In the genomic region with DNA sequence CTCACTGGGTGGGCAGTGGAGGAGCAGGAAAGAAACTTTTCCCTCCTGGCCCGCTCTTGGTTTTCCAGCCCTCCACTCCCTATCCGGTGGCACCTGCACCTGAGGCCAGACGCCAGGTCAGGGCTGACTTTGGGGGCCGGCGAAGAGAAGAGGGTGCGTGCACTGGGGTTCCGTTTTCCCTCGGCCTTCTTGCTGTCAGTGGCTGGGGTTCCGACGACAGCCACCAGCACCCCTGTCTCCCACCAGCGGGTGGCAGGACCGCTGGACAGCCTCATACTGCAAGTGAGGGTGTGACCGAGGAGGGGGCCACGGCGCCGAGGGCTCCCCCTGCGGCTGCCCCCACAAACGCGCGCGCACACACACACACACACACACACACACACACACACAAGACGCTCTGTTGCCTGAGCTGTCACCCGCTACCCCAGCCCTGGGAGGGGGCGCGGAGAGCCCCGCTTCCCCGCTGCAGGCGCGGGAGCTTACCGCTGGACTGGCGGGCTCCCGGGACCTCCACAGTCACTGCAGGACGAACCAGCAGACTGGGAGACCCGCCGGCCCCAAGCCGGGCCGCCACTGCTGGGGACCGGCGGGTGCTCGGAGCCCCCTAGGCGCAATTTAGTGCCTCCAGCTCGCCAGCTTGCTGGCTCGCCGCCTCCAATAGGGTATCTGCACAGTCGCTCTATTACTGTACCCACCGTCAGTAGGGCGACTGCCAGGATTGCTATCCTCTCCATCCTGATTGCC, we compare ENCODE assay signal across 8 mouse cellular contexts. TPM values are rescaled to one million over a fixed set of nuclear protein-coding genes. Genes with fewer than 3 reads are reported as not detected.
DNase-seq lines count a peak whose midpoint lies in the region; ATAC-seq lines count a peak whose summit lies in the region.

Gene Nr3c2, plus strand, starts transcription at position 32 of the 744 bp plus-strand sequence.

- H3K27me3 ChIP-seq in embryonic facial prominence, embryonic 13.5 days, result peaks cover 65% of the 10 kb centered on the region
- peaks cover 53% of the 10 kb centered on the region for H3K27me3 ChIP-seq in heart, embryonic 10.5 days (ENCODE audit: insufficient read depth, poor library complexity, severe bottlenecking)
- H3K27me3 ChIP-seq in kidney, embryonic 15.5 days, result peaks cover 60% of the 10 kb centered on the region
- peaks cover 57% of the 10 kb centered on the region for H3K27me3 ChIP-seq in liver, embryonic 15.5 days
- peaks cover 30% of the 10 kb centered on the region for H3K27me3 ChIP-seq in neural tube, embryonic 11.5 days (ENCODE audit: control insufficient read depth, insufficient read depth, low read length)

- ATAC-seq in embryonic facial prominence, embryonic 13.5 days (ENCODE audit: insufficient number of reproducible peaks, insufficient read depth, low FRiP score, low TSS enrichment, low read depth), result no peak
- ATAC-seq in kidney, embryonic 15.5 days (replicated peaks; ENCODE audit: low FRiP score), result no peak
- no peak for ATAC-seq in liver, embryonic 15.5 days (ENCODE audit: insufficient read depth)
- peak; percentile 3; the same call in 1 of the 2 replicates for ATAC-seq in neural tube, embryonic 11.5 days (ENCODE audit: insufficient read depth, low FRiP score, low TSS enrichment)

- H3K36me3 ChIP-seq in embryonic facial prominence, embryonic 13.5 days, result no peaks in the 10 kb centered on the region
- no peaks in the 10 kb centered on the region for H3K36me3 ChIP-seq in heart, embryonic 10.5 days
- no peaks in the 10 kb centered on the region for H3K36me3 ChIP-seq in kidney, embryonic 15.5 days
- no peaks in the 10 kb centered on the region for H3K36me3 ChIP-seq in liver, embryonic 15.5 days (replicated peaks)
- no peaks in the 10 kb centered on the region for H3K36me3 ChIP-seq in neural tube, embryonic 11.5 days (ENCODE audit: control insufficient read depth, insufficient read depth, low read length)

- DNase-seq in 3134 (ENCODE audit: extremely low read depth, insufficient read length, low spot score), result peak; percentile 2
- DNase-seq in adrenal gland, adult 2 months, result no peak
- no peak for DNase-seq in heart, embryonic 10.5 days (ENCODE audit: low spot score)
- DNase-seq in neural tube, embryonic 11.5 days (ENCODE audit: low spot score), result peak; percentile 51
- peak; percentile 9 to 23 for DNase-seq in urinary bladder, postnatal 36 days (ENCODE audit: low spot score in 2 of 2)

- peak within 1 kb of the TSS; percentile 65 for H3K9ac ChIP-seq in embryonic facial prominence, embryonic 13.5 days
- peak within 1 kb of the TSS; percentile 41 for H3K9ac ChIP-seq in kidney, embryonic 15.5 days
- no peak within 1 kb of the TSS for H3K9ac ChIP-seq in liver, embryonic 15.5 days
- peak within 1 kb of the TSS; percentile 54 for H3K9ac ChIP-seq in neural tube, embryonic 11.5 days (ENCODE audit: low read length)

- no peak within 1 kb of the TSS for H3K27ac ChIP-seq in embryonic facial prominence, embryonic 13.5 days
- H3K27ac ChIP-seq in heart, embryonic 10.5 days, result peak within 1 kb of the TSS; percentile 73; the same call in 1 of the 2 replicates
- H3K27ac ChIP-seq in kidney, embryonic 15.5 days, result no peak within 1 kb of the TSS
- no peak within 1 kb of the TSS for H3K27ac ChIP-seq in liver, embryonic 15.5 days (replicated peaks)
- no peak within 1 kb of the TSS for H3K27ac ChIP-seq in neural tube, embryonic 11.5 days (ENCODE audit: low read depth, low read length)

- peak within 1 kb of the TSS; percentile 63 for H3K4me3 ChIP-seq in embryonic facial prominence, embryonic 13.5 days
- H3K4me3 ChIP-seq in heart, embryonic 10.5 days, result peak within 1 kb of the TSS; percentile 77
- H3K4me3 ChIP-seq in kidney, embryonic 15.5 days (replicated peaks), result peak within 1 kb of the TSS; percentile 68
- peak within 1 kb of the TSS; percentile 61 for H3K4me3 ChIP-seq in liver, embryonic 15.5 days (replicated peaks)
- peak within 1 kb of the TSS; percentile 50 for H3K4me3 ChIP-seq in neural tube, embryonic 11.5 days (ENCODE audit: low read depth, low read length)

- no peaks in the 10 kb centered on the region for H3K9me3 ChIP-seq in embryonic facial prominence, embryonic 13.5 days
- no peaks in the 10 kb centered on the region for H3K9me3 ChIP-seq in heart, embryonic 10.5 days
- H3K9me3 ChIP-seq in kidney, embryonic 15.5 days (replicated peaks), result no peaks in the 10 kb centered on the region
- no peaks in the 10 kb centered on the region for H3K9me3 ChIP-seq in liver, embryonic 15.5 days (replicated peaks)
- H3K9me3 ChIP-seq in neural tube, embryonic 11.5 days (ENCODE audit: control insufficient read depth, low read length), result no peaks in the 10 kb centered on the region

- H3K4me2 ChIP-seq in embryonic facial prominence, embryonic 13.5 days, result peak within 1 kb of the TSS; percentile 98
- peak within 1 kb of the TSS; percentile 95 for H3K4me2 ChIP-seq in kidney, embryonic 15.5 days
- H3K4me2 ChIP-seq in liver, embryonic 15.5 days, result peak within 1 kb of the TSS; percentile 74
- H3K4me2 ChIP-seq in neural tube, embryonic 11.5 days (ENCODE audit: low read depth), result peak within 1 kb of the TSS; percentile 99

- WGBS in embryonic facial prominence, embryonic 13.5 days, result under 1% methylated on average over 37 of the region's 47 CpGs
- WGBS in heart, embryonic 10.5 days, result under 1% methylated on average over 38 of the region's 47 CpGs
- under 1% methylated on average over 41 of the region's 47 CpGs for WGBS in kidney, embryonic 15.5 days
- WGBS in liver, embryonic 15.5 days (ENCODE audit: insufficient replicate concordance), result under 1% methylated on average over 37 of the region's 47 CpGs
- 0% methylated on average over 29 of the region's 47 CpGs for WGBS in neural tube, embryonic 11.5 days

- H3K4me1 ChIP-seq in embryonic facial prominence, embryonic 13.5 days, result peaks cover 21% of the 10 kb centered on the region
- peaks cover 22% of the 10 kb centered on the region for H3K4me1 ChIP-seq in heart, embryonic 10.5 days
- peaks cover 36% of the 10 kb centered on the region for H3K4me1 ChIP-seq in kidney, embryonic 15.5 days
- H3K4me1 ChIP-seq in liver, embryonic 15.5 days (replicated peaks), result 0 out of 2 replicates have a peak, but pooled peaks cover 3% of the 10 kb centered on the region
- H3K4me1 ChIP-seq in neural tube, embryonic 11.5 days (ENCODE audit: control insufficient read depth, insufficient read depth, low read length), result peaks cover 8% of the 10 kb centered on the region

RNA-seq across cellular contexts. Expression of gene Nr3c2, which starts in this region (rescaled TPM):
- 10 to 100 TPM; 13.1 to 14.7 TPM for total RNA-seq in adrenal gland, adult 2 months (2021)
- 3.3 and 4.4 TPM in 2 replicates for polyA plus RNA-seq in adrenal gland, adult 2 months (2012; rRNA removed)
- 3.0 and 9.7 TPM in 2 replicates for polyA plus RNA-seq in embryonic facial prominence, embryonic 13.5 days (2015; fragmentation: Nextera tagmentation; extraction: Ambion mirVana)
- 0.37 and 0.99 TPM in 2 replicates for polyA plus RNA-seq in heart, embryonic 10.5 days (2016; fragmentation: Nextera tagmentation; extraction: Ambion mirVana)
- 3.7 and 5.1 TPM in 2 replicates for polyA plus RNA-seq in kidney, embryonic 15.5 days (2015; fragmentation: Nextera tagmentation; extraction: Ambion mirVana)
- polyA plus RNA-seq in liver, embryonic 15.5 days (2015; fragmentation: Nextera tagmentation; extraction: Ambion mirVana), result 1.9 and 2.4 TPM in 2 replicates
- 1.2 and 1.5 TPM in 2 replicates for polyA plus RNA-seq in neural tube, embryonic 11.5 days (2014; fragmentation: Nextera tagmentation; extraction: Ambion mirVana)

Comparison
In these comparisons a context has a peak if more than half of its experiments do, and no peak if none do; other contexts are left out.
1. DNase-seq: peak in 3134 (single experiment), neural tube, embryonic 11.5 days (single experiment) and urinary bladder, postnatal 36 days (2 of 2); none in adrenal gland, adult 2 months (single experiment) and heart, embryonic 10.5 days (single experiment).
2. Peak in every context shown above with its lines, with median percentiles within 50 percentile points of each other: H3K4me2 ChIP-seq and H3K4me3 ChIP-seq.